Mouse (Mus musculus): ENCODE measurements around the gene Alox12b.

DNA sequence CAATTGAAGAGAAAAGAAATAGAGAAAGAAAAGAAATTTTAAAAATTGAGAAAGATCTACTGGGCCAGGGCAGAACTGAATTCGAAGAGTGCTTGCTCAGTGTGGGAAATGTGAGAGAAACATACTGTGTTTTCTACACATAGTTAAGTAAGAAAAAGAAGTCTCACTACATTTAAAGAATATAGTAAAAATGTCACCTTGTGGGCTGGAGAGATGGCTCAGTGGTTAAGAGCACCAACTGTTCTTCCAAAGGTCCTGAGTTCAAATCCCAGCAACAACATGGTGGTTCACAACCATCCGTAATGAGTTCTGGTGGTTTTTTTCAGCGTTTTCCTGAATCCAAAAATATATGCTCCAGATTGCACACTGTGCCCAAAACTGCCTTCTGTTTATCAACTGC, 21.7 kb downstream of the Alox12b start:
- TF ChIP-seq CTCF (IDR thresholded peaks at IDR 0.05; ENCODE audit: borderline replicate concordance, insufficient read depth, low read depth, low read length) (no peak), POLR2A (IDR thresholded peaks at IDR 0.05; ENCODE audit: borderline replicate concordance, insufficient read depth, low read length) (no peak)

Measured in cerebellum, adult 2 months (tissue).